ENCODE assay signal across 9 mouse cellular contexts in genomic region chr13:19698524-19699173, GRCm38 (mm10). TPM values are rescaled to one million over a fixed set of nuclear protein-coding genes. Genes with fewer than 3 reads are reported as not detected.
DNase-seq lines count a peak whose midpoint lies in the region; ATAC-seq and TF ChIP-seq lines count a peak whose summit lies in the region.
"Had no signal": no experiment of that assay in that cellular context is flagged by ENCODE, and none has a peak within 500 bp of the region (broad histone marks: within the 10 kb centered on the region; RNA-seq: fewer than 3 reads in every experiment).

No protein-coding gene starts in this region.

- no peak for ATAC-seq in CD4-positive, CD25-positive, alpha-beta regulatory T cell, adult 4 months
- ATAC-seq in forebrain, embryonic 14.5 days: peak; percentile 33; the same call in 1 of the 2 replicates
- ATAC-seq in midbrain, postnatal 0 days (ENCODE audit: low FRiP score): no peak

- TF ChIP-seq CTCF in midbrain, postnatal 0 days (IDR thresholded peaks at IDR 0.05): peak; percentile 96

- no peaks in the 10 kb centered on the region for H3K36me3 ChIP-seq in forebrain, embryonic 14.5 days (ENCODE audit: control insufficient read depth, insufficient read depth, low read length)
- H3K36me3 ChIP-seq in midbrain, postnatal 0 days (ENCODE audit: insufficient read depth, low read length): no peaks in the 10 kb centered on the region

- DNase-seq in CD4-positive, CD25-positive, alpha-beta regulatory T cell, adult 2 months (ENCODE audit: low read depth, low spot score): peak; percentile 49
- DNase-seq in ovary, postnatal 14 days (ENCODE audit: low spot score): peak; percentile 10
- DNase-seq in ovary, adult 18-20 months (ENCODE audit: low spot score): no peak
- peak; percentile 88 for DNase-seq in forebrain, embryonic 14.5 days (ENCODE audit: low spot score)
- DNase-seq in kidney, postnatal 14 days: peak; percentile 20
- peak; percentile 90 for DNase-seq in midbrain, postnatal 0 days (ENCODE audit: low spot score)
- DNase-seq in gastrocnemius, postnatal 36 days: no peak

- intact Hi-C loops in gastrocnemius, postnatal 36 days (cut with DNase I): loop anchor here (2.0 to 10.0 kb wide), 2 partner anchors 594 to 766 kb away; no protein-coding TSS in a partner anchor

- no peak overlapping the region for H3K9ac ChIP-seq in forebrain, embryonic 14.5 days (ENCODE audit: low read length)
- no peak overlapping the region for H3K9ac ChIP-seq in midbrain, postnatal 0 days (replicated peaks; ENCODE audit: low read length, poor library complexity, severe bottlenecking)

- peaks cover 3% of the 10 kb centered on the region; the same call in 1 of the 2 replicates for H3K4me1 ChIP-seq in forebrain, embryonic 14.5 days (ENCODE audit: control insufficient read depth, insufficient read depth, low read length)
- H3K4me1 ChIP-seq in midbrain, postnatal 0 days (ENCODE audit: insufficient read depth, low read length): 0 out of 2 replicates have a peak, but pooled peaks cover 3% of the 10 kb centered on the region

- H3K9me3 ChIP-seq in forebrain, embryonic 14.5 days (replicated peaks; ENCODE audit: control insufficient read depth, low read length): no peaks in the 10 kb centered on the region
- H3K9me3 ChIP-seq in midbrain, postnatal 0 days (ENCODE audit: low read length): no peaks in the 10 kb centered on the region

- H3K27ac ChIP-seq in forebrain, embryonic 14.5 days (ENCODE audit: low read depth, low read length): no peak overlapping the region
- H3K27ac ChIP-seq in midbrain, postnatal 0 days (ENCODE audit: low read depth, low read length): no peak overlapping the region

- no peak overlapping the region for H3K4me2 ChIP-seq in forebrain, embryonic 14.5 days (ENCODE audit: low read length)
- H3K4me2 ChIP-seq in midbrain, postnatal 0 days (ENCODE audit: low read depth, low read length, poor library complexity, severe bottlenecking): no peak overlapping the region

- no peak overlapping the region for H3K4me3 ChIP-seq in forebrain, embryonic 14.5 days (ENCODE audit: low read depth, low read length)
- H3K4me3 ChIP-seq in midbrain, postnatal 0 days (ENCODE audit: low read depth, low read length): no peak overlapping the region

- no peaks in the 10 kb centered on the region for H3K27me3 ChIP-seq in forebrain, embryonic 14.5 days (replicated peaks; ENCODE audit: control insufficient read depth, insufficient read depth, low read length)
- H3K27me3 ChIP-seq in midbrain, postnatal 0 days (ENCODE audit: insufficient read depth, low read length): peaks cover 4% of the 10 kb centered on the region; the same call in 1 of the 2 replicates

- 24% methylated on average over 12 of the region's 12 CpGs for WGBS in forebrain, embryonic 14.5 days
- WGBS in midbrain, postnatal 0 days: 28% methylated on average over 12 of the region's 12 CpGs

RNA-seq across cellular contexts. Expression of gene Nme8, which starts 1.1 kb away (rescaled TPM):
- not detected for polyA plus RNA-seq in CD4-positive, CD25-positive, alpha-beta regulatory T cell, adult 4 months (2017; shearing (Covaris generic))
- polyA plus RNA-seq in forebrain, embryonic 14.5 days (2014; fragmentation: Nextera tagmentation; extraction: Ambion mirVana): not detected in 2 replicates
- total RNA-seq in midbrain, postnatal 0 days (2014; rRNA removed): not detected in 2 replicates
- 0.17 TPM in 1 of 2 replicates, not detected in the other for polyA plus RNA-seq in midbrain, postnatal 0 days (2015; fragmentation: Nextera tagmentation; extraction: Ambion mirVana)
- total RNA-seq in gastrocnemius, postnatal 36 days (2021): not detected
- polyA plus RNA-seq: C2C12 had no signal

Comparison
In these comparisons a context has a peak if more than half of its experiments do, and no peak if none do; other contexts are left out.
1. DNase-seq: peak in CD4-positive, CD25-positive, alpha-beta regulatory T cell, adult 2 months (single experiment), ovary, postnatal 14 days (single experiment), forebrain, embryonic 14.5 days (single experiment), kidney, postnatal 14 days (single experiment) and midbrain, postnatal 0 days (single experiment); none in ovary, adult 18-20 months (single experiment) and gastrocnemius, postnatal 36 days (0 of 2).